Mouse (Mus musculus) liver, embryonic 14.5 days (tissue): ENCODE results near the gene Tomm20.

Experiments used
- CTCF ChIP-seq: IDR thresholded peaks from 2 replicates; pipeline ENCODE4 v1.5.1; 2016; ENCODE audit warnings: antibody characterized with exemption, low read depth, control low read depth
- EP300 ChIP-seq: IDR thresholded peaks from 2 replicates; pipeline ENCODE4 v1.6.1; 2016; ENCODE audit warnings: antibody characterized with exemption, low read depth

DNA sequence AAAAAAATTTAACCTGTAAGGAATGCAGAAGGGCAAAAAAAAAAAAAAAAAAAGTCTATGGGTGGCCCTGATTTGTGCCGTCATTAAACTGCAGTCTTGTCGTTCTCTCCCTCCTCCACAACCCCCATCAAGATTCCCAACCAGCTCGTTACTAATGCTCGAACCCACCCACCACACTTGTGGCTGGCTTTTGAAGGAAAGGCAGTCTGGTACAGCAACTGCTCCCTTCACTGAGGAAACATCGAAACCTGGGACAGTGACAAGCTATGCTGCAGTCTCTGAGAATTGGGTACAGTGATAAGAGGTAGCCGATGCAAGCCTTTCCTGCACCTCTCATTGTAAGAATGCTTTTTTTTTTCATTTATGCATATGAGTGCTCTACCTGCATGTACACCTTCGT lies 800 bp upstream of the Tomm20 start:
- no peak for TF ChIP-seq CTCF
- no peak for TF ChIP-seq EP300
